Mouse (Mus musculus): ENCODE data around the gene Foxn3.

DNA sequence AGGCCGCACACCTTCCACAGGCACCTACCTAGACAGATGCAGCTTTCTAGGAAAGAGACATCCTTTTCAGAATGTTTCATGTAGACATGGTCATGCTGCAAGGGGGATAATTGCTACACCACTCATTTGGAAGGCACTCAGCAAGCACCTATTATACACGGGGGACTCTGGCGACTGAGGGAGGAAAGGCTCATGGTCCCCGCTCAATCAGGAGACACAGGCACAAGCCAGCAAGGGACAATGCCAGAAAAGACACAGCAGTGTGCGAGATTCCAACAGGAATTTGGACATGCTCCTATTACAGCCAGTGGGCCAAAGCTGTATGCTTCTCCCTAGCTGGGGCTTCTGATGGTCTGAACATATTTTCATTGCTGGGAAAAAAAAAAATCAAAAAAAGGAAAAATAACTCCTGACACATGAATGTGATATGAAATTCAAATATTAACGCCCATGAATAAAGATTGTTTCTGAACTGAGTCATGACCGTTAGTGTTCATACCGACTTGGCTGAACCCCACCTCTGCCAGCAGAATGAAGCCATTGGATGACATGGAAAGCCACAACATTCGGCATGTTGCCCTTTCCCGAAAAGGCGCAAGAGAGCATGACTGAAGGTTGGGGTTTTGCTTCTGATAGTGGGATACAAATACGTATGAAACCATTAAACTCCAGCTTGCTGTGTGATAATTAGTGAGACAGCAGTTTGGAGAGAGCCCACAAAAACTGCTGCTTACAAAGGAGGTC lies 299.6 kb downstream of the Foxn3 start:
- TF ChIP-seq IRF4 (IDR thresholded peaks at IDR 0.05; ENCODE audit: low read depth, low read length), result no peak
- no peak for TF ChIP-seq NELFE (IDR thresholded peaks at IDR 0.05; ENCODE audit: low read depth, low read length)
- no peak for TF ChIP-seq SMC3 (IDR thresholded peaks at IDR 0.05; ENCODE audit: low read depth, low read length)
- no peak for TF ChIP-seq NRF1 (IDR thresholded peaks at IDR 0.05; ENCODE audit: low read depth, low read length)
- no peak for TF ChIP-seq POLR2A (IDR thresholded peaks at IDR 0.05; ENCODE audit: low read depth, low read length)
- TF ChIP-seq CTCF (conservative IDR thresholded peaks at IDR 0.05 in 1 of 2, IDR thresholded peaks at IDR 0.05 in 1 of 2; ENCODE audit: low read depth in 2 of 2, low read length in 2 of 2), result no peak
- no peak for TF ChIP-seq E2F4 (IDR thresholded peaks at IDR 0.05; ENCODE audit: insufficient replicate concordance, low read depth, low read length)

Measured in CH12.LX (cell line).